Mouse (Mus musculus) ES-Bruce4 (cell line): ENCODE data around the gene Rdh5. TPM values are rescaled to one million over a fixed set of nuclear protein-coding genes. Genes with fewer than 3 reads are reported as not detected.

ENCODE experiments used
- H3K27ac ChIP-seq: 2 replicates; pipeline ENCODE4 v1.5.1; 2012; ENCODE audit warnings: low read length, inconsistent platforms; ENCODE audit not compliant: insufficient read depth
- H3K27me3 ChIP-seq: 2 replicates; pipeline ENCODE4 v1.6.1; 2012; ENCODE audit warnings: mild to moderate bottlenecking, low read length, inconsistent platforms; ENCODE audit not compliant: control insufficient read depth, poor library complexity, insufficient read depth, severe bottlenecking
- H3K36me3 ChIP-seq: 2 replicates; pipeline ENCODE4 v1.6.1; 2012; ENCODE audit warnings: inconsistent platforms, mild to moderate bottlenecking, low read length, moderate library complexity; ENCODE audit not compliant: control insufficient read depth, poor library complexity, insufficient read depth, severe bottlenecking
- H3K4me1 ChIP-seq: one replicate; pipeline ENCODE4 v1.8.1; 2011; ENCODE audit warnings: low read length; ENCODE audit not compliant: control insufficient read depth, insufficient read depth
- H3K4me3 ChIP-seq: 2 replicates; pipeline ENCODE4 v1.5.1; 2011; ENCODE audit warnings: low read depth, mild to moderate bottlenecking, low read length
- H3K9ac ChIP-seq: 2 replicates; pipeline ENCODE4 v1.6.1; 2012; ENCODE audit warnings: low read depth, mild to moderate bottlenecking, inconsistent platforms; ENCODE audit not compliant: poor library complexity, severe bottlenecking
- H3K9me3 ChIP-seq: replicated peaks from 2 replicates; pipeline ENCODE4 v1.6.1; 2012; ENCODE audit warnings: mild to moderate bottlenecking, low read length, inconsistent platforms; ENCODE audit not compliant: control insufficient read depth, poor library complexity, insufficient read depth, severe bottlenecking
- CTCF ChIP-seq: IDR thresholded peaks from one replicate; pipeline ENCODE4 v1.8.1; 2011; ENCODE audit warnings: low read depth, low read length
- EP300 ChIP-seq: IDR thresholded peaks from 2 replicates; pipeline ENCODE4 v1.6.1; 2011; ENCODE audit warnings: low read depth, low read length; ENCODE audit not compliant: insufficient read depth
- POLR2A ChIP-seq: IDR thresholded peaks from one replicate; pipeline ENCODE4 v1.8.1; 2011; ENCODE audit warnings: low read length; ENCODE audit not compliant: insufficient read depth
- polyA plus RNA-seq: library from polyadenylated mRNA; stranded (reverse); fragments of >200 nt; gene quantifications from 2 replicates; pipeline ENCODE4 v1.2.4, GENCODE M21; 2011; ENCODE audit warnings: low read depth; ENCODE audit not compliant: missing spikeins, insufficient read depth, insufficient read length

Rdh5 gene
- polyA plus RNA-seq, 1 experiment, result 3.5 TPM

DNA sequence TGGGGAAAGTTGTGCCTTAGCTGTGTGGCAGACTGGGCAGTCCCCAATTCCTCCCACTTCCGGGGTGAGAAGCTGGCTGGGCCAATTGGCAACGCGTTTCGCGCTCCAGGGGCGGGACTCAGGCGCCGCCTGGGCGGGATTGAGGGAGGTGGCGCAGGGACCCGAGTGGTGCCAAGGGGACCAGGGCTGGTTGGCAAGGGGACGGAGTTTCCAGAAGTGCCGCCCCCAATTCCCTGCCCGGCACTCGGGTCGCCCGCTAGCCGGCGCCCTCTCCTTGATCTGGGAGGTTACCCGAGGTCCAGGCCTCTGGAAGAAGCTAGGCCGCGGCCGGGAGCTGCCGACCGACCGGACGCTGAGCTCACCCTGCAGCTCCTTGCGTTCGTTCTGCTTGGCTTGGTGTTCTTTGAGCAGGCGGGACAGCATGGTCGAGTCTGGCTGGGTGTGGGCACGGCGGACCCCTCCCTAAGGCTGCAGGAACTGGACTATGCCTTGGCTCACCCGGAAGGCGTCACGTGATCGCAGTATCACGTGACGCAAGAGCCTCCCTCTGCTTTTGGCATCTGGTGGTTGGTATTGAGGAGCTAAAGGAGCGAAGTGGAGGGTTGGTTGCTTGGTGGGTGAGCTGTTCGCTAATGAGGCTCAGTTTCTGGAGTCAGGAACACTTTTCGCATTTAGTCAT, 464 bp upstream of the Rdh5 start:
- H3K36me3 ChIP-seq, result no peaks in the 10 kb centered on the region

DNA sequence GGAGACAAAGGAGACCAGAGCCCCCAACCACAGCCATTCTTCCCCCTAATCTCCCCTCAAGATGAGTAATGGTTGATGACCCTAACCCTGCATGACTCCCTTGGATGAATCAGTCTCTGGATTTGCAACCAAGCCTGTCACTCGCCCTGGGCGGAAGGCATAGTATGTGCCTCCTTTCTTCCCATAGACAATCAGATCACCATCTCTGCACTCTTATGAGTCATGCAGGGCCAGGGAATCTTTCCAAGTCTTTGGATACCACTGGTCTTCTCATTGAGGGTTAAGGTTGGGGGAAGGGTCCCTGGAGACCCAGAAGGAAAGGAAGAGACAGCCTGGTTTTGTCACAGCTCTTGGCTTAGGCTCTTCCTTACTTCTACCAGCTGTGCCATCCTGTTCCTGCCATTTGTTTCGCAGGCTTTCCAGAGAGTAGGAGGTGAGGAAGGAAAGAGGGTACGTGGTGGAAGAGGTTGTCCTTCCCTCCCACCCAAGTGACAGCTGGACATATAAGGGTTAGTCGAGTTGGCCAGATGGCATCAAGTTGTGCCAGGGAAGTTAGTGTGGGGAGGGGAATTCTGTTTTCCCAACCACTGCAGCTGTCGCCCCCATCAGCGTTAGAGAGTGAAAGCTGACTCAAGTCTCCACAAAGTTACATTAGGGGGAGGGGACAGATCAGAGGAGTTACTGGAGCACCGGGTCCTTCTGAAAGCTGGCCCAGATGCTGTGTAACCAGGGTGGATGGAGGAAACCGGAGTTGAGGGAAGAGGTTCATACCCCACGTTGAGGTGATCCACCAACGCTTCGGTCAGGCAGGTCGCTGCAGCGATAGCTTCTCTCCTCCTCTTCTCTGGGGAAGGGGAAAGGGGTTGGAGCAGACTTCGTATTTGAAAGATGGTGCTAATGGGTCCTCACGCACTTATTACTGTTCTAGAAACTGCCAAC, 536 bp downstream of the Rdh5 start:
- Histone ChIP-seq H3K9ac (peak overlapping the region; percentile 50), H3K9me3 (no peaks in the 10 kb centered on the region), H3K27me3 (no peaks in the 10 kb centered on the region), H3K36me3 (no peaks in the 10 kb centered on the region), H3K27ac (no peak overlapping the region), H3K4me3 (peak overlapping the region; percentile 39), H3K4me1 (peaks cover 3% of the 10 kb centered on the region)
- TF ChIP-seq CTCF (no peak), POLR2A (no peak), EP300 (no peak)

More for the DNA sequence above, 464 bp upstream of the Rdh5 start:
- no peaks in the 10 kb centered on the region for H3K27me3 ChIP-seq
- peaks cover 3% of the 10 kb centered on the region for H3K4me1 ChIP-seq
- peak overlapping the region; percentile 74 for H3K4me3 ChIP-seq
- TF ChIP-seq EP300, result 0 out of 2 replicates have a peak, but pooled peaks have one; percentile 4
- no peak for TF ChIP-seq CTCF
- TF ChIP-seq POLR2A, result peak; percentile 6
- H3K27ac ChIP-seq, result no peak overlapping the region
- no peaks in the 10 kb centered on the region for H3K9me3 ChIP-seq
- peak overlapping the region; percentile 50 for H3K9ac ChIP-seq

DNA sequence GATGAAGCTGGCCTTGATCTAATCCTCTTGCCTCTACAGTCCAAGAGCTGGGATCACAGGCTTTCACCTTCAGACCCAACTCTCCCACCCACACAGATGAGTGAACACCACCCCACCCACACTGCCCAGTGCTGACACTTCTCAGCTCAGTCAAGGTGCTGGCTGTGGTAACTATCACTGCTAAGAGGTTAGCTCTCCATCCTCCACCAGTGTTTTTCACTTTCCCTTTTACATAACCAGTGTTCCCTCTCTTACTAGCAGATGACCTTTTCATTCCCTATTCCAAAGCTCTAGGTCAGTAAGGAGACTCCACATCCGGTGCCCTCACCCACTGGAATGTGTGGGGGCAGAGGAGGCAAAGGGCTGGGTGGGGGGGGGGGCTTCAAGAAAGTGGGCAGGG, 1.4 kb downstream of the Rdh5 start:
- TF ChIP-seq EP300 (no peak), POLR2A (no peak), CTCF (no peak)
- no peaks in the 10 kb centered on the region for H3K9me3 ChIP-seq
- peaks cover 3% of the 10 kb centered on the region for H3K4me1 ChIP-seq
- no peaks in the 10 kb centered on the region for H3K27me3 ChIP-seq
- H3K27ac ChIP-seq, result no peak overlapping the region
- no peak overlapping the region for H3K4me3 ChIP-seq
- peaks cover 8% of the 10 kb centered on the region for H3K36me3 ChIP-seq
- no peak overlapping the region for H3K9ac ChIP-seq

DNA sequence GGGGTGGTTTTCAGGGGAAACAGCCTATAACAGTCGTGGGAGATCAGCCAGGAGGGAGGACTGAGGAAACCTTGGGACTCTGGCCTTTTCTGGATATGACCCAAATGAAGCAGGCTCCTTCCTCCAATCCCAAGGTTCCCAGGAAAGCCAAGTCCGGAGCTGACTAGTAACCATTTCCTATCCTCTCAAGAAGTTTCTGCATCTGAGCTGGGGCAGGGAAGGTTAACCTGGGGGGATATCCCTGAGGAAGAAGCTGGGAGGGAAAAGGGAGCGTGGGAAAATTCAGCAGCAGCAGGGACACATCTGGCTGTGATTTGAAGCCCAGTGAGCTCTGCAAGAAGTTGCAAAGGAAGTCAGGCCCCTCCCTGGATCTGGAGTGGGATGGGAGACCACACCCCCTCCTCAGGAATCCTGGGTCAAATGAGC, 1.9 kb downstream of the Rdh5 start:
- no peak overlapping the region for H3K4me3 ChIP-seq
- no peaks in the 10 kb centered on the region for H3K27me3 ChIP-seq
- peaks cover 10% of the 10 kb centered on the region for H3K36me3 ChIP-seq
- H3K27ac ChIP-seq, result no peak overlapping the region
- no peak for TF ChIP-seq POLR2A
- TF ChIP-seq EP300, result no peak
- no peak for TF ChIP-seq CTCF
- no peak overlapping the region for H3K9ac ChIP-seq
- peaks cover 3% of the 10 kb centered on the region for H3K4me1 ChIP-seq
- H3K9me3 ChIP-seq, result no peaks in the 10 kb centered on the region

DNA sequence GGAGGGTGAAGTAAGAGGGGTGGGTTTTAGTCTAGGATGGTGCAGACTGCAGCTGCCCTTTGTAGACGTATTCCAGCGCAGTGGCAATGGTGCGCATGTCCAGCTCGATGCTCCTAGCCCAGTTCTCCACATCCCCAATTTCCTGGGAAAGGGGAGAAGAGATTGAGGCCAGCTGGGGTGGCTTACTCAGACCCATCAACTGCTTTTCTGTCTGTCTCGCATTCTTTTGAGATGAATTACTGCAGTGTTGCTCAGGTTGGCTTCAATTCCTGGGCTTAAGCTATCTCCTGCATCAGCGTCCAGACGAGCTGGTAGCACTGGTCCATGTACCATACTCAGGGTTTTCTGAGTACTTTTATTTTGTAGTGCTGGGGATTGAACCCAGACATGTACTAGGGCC, 2.7 kb downstream of the Rdh5 start:
- no peak overlapping the region for H3K4me3 ChIP-seq
- no peak overlapping the region for H3K9ac ChIP-seq
- TF ChIP-seq CTCF (no peak), POLR2A (no peak), EP300 (no peak)
- no peak overlapping the region for H3K27ac ChIP-seq
- H3K27me3 ChIP-seq, result no peaks in the 10 kb centered on the region
- H3K9me3 ChIP-seq, result no peaks in the 10 kb centered on the region
- peaks cover 3% of the 10 kb centered on the region for H3K4me1 ChIP-seq
- H3K36me3 ChIP-seq, result peaks cover 10% of the 10 kb centered on the region

DNA sequence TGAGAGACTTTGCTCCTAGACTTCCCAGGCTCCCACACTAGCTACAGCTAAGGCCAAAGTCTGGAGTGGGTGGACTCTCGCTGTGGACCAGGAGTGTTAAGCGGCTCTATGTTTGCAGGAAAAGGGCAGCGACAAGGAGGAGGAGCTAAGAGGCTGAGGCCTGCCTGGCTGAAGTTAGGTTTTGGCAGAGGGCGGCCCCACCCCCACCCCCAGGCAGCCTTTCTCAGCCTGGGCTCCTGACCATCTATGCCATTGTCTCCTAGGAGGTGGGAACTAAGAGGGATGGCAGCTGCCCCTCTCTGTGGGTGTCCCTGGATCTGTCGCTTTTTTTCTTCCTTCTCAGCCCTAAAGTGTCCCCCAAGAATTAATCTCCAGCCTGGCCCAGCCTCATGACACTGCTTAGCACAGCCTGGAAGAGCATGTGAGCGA, 3.5 kb downstream of the Rdh5 start:
- Histone ChIP-seq H3K4me1 (peaks cover 3% of the 10 kb centered on the region), H3K27me3 (no peaks in the 10 kb centered on the region), H3K27ac (no peak overlapping the region), H3K36me3 (peaks cover 10% of the 10 kb centered on the region), H3K4me3 (no peak overlapping the region), H3K9ac (no peak overlapping the region), H3K9me3 (no peaks in the 10 kb centered on the region)
- TF ChIP-seq CTCF (no peak), EP300 (no peak), POLR2A (no peak)
